Mouse (Mus musculus): ENCODE measurements around the gene Prdm11. TPM values are rescaled to one million over a fixed set of nuclear protein-coding genes. Genes with fewer than 3 reads are reported as not detected.
A peak's percentile ranks its signal among the peaks of the same experiment; 100 is the strongest.

The Prdm11 gene
- polyA plus RNA-seq, 1 experiment from 2014 or later: 2.6 TPM

DNA sequence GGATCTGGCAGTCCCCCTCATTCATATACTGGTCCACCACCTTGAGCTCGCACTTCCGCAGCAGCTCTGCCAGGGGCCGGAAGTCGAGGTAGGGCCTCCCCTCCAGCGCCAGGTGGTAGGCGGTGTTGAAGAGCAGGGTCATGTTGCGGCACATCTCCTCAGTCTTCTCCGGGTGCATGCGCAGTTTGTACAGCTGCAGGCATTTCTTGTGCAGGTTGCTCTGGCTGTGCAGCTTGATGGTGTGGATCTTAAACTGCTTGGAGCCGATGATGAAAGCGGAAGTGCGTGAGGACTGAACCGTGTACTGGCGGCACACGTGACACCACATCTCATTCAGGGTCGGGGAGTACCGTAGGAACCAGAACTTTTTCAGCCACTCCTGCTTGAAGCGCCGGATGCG lies 72.3 kb downstream of the Prdm11 start:
- Histone ChIP-seq H3K27ac (replicated peaks) (no peak overlapping the region), H3K9me3 (no peaks in the 10 kb centered on the region), H3K4me1 (no peaks in the 10 kb centered on the region), H3K27me3 (no peaks in the 10 kb centered on the region), H3K36me3 (peaks cover 29% of the 10 kb centered on the region), H3K4me3 (no peak overlapping the region), H3K9ac (replicated peaks) (no peak overlapping the region), H3K4me2 (replicated peaks) (no peak overlapping the region)
- 97% methylated on average over 20 of the region's 20 CpGs for WGBS
- ATAC-seq (replicated peaks): no peak

DNA sequence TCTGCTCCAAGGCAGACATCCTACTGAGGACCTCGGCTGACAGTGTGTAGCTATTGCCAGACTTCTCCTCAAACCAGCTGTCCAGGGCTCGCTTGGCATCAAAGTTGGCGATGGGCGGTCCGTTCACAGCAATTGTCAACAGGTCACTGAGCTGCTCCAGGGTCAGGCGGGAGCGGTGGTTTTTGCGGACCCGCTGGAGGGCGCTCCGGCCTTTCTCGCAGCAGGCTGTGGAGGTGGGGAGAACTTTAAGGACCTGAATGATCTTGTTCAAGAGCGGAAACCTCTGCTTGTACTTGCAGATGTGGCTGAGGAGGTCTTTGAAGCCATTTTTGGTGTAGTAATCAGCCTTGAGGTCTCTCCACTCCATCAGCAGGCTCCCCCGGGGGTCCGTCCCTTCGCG lies 73.9 kb downstream of the Prdm11 start:
- Histone ChIP-seq H3K27me3 (no peaks in the 10 kb centered on the region), H3K9ac (replicated peaks) (no peak overlapping the region), H3K36me3 (peaks cover 29% of the 10 kb centered on the region), H3K4me2 (replicated peaks) (no peak overlapping the region), H3K4me3 (no peak overlapping the region), H3K27ac (replicated peaks) (no peak overlapping the region), H3K9me3 (no peaks in the 10 kb centered on the region), H3K4me1 (peaks cover 7% of the 10 kb centered on the region; the same call in 1 of the 2 replicates)
- ATAC-seq (replicated peaks): no peak
- WGBS: 91% methylated on average over 17 of the region's 17 CpGs

DNA sequence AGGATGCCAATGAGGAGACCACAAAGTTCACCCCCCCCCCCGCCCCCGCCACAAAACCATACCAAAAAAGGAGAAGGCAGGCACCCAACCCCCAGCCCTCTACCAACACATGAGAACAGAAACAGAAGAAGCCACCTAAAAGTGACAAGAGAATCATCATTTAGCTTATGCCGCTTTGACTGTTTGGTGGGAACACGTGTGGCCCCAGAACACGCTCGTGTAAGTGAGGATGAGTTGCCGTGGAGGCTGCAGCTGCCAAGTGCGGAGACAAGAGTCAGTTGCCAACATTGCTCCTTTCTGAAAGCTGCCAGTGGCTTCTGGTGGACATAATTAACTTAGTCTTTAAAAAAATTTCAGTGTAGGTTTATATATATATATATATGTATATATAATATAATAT lies 74.4 kb downstream of the Prdm11 start:
- H3K36me3 ChIP-seq: peaks cover 29% of the 10 kb centered on the region
- 87% methylated on average over 8 of the region's 8 CpGs for WGBS
- ATAC-seq (replicated peaks): no peak
- H3K4me1 ChIP-seq: peaks cover 8% of the 10 kb centered on the region; the same call in 1 of the 2 replicates
- no peaks in the 10 kb centered on the region for H3K9me3 ChIP-seq
- no peak overlapping the region for H3K4me3 ChIP-seq
- H3K27me3 ChIP-seq: no peaks in the 10 kb centered on the region
- no peak overlapping the region for H3K4me2 ChIP-seq (replicated peaks)
- no peak overlapping the region for H3K9ac ChIP-seq (replicated peaks)
- H3K27ac ChIP-seq (replicated peaks): no peak overlapping the region

DNA sequence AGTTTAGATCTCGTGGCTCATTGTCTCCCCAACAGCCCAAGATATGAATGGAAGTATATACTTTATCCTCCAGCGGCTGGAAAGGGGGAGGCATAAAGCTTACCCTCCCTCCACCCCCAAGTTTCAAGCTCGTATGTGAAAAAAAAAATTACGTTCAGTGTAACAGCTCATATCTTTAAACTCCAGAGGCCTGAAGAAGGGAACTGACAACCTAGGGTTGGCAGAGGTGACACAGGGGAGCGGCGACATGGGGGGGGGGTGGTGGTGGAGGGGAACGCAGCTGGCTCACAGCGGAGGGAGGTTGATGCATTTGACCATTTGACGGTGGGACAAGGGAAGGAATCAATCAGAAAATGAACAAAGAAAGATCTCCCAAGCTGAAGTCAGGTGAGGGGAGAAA lies 74.9 kb downstream of the Prdm11 start:
- ATAC-seq (replicated peaks): no peak
- Histone ChIP-seq H3K4me2 (replicated peaks) (no peak overlapping the region), H3K4me3 (no peak overlapping the region), H3K9me3 (no peaks in the 10 kb centered on the region), H3K9ac (replicated peaks) (no peak overlapping the region), H3K27me3 (no peaks in the 10 kb centered on the region), H3K27ac (replicated peaks) (no peak overlapping the region), H3K4me1 (peaks cover 8% of the 10 kb centered on the region; the same call in 1 of the 2 replicates), H3K36me3 (peaks cover 29% of the 10 kb centered on the region)
- WGBS: 85% methylated on average over 9 of the region's 9 CpGs

DNA sequence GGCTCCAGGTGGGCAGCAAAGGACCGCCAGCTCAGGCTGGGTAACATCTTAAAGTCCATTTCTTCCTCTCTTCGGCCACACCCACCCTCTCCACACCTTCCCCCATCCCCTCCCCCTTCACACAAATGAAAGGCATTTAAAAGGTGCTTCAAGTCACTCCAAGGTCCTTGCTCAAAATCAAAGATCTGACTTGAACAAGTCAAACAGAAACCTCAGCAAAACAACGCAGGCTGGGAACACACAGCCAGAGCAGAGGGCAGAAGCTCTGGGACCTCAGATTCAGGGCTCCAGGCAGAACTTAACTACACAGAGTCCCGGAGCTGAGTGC lies 78.2 kb downstream of the Prdm11 start:
- no peak overlapping the region for H3K9ac ChIP-seq (replicated peaks)

DNA sequence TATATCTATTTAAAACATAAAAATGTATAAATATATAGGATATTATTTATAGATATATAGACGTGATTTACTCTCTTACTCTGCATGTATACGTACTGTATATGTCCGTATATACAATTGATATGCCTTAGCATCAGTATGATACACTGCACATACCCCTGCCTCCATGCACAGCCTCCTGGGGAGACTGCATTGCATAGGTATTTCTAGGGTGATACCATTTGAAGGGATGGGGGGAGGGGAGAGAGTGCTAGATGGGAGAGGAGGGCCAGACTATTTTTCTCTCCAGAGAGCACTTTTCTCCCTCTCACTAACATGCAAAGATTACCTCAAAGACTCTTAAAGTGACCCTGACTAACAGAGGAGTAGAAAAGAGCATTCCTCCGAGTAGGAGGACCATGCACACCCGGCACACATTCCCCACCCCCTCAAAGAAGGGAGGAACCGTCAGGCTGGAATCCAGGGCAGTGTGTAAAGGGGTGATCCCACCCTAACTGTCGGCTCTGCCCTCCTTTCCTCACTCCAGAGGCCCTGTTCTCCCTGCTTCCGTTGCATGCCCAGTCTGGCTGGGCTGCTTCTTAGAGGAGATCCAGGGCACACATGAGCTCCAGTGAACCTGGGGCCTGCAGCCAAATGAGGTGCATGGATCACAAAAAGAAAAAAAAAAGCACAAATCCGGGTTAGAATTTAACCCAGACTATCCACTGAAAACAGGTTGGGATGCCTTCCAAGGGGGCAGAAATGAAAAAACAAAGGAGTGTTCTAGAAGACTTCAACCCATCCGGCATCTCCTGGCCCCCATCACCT lies 78.7 kb downstream of the Prdm11 start:
- H3K9ac ChIP-seq (replicated peaks): no peak overlapping the region
- no peak overlapping the region; the same call in 1 of the 2 replicates for H3K27ac ChIP-seq (replicated peaks)
- no peak overlapping the region for H3K4me2 ChIP-seq (replicated peaks)
- WGBS: 25% methylated on average over 10 of the region's 10 CpGs
- H3K4me1 ChIP-seq: peaks cover 8% of the 10 kb centered on the region; the same call in 1 of the 2 replicates
- H3K27me3 ChIP-seq: no peaks in the 10 kb centered on the region
- no peak overlapping the region for H3K4me3 ChIP-seq
- peaks cover 5% of the 10 kb centered on the region; the same call in 1 of the 2 replicates for H3K36me3 ChIP-seq
- ATAC-seq (replicated peaks): peak; percentile 61; the same call in 1 of the 2 replicates
- no peaks in the 10 kb centered on the region for H3K9me3 ChIP-seq

More for the DNA sequence above, 78.2 kb downstream of the Prdm11 start:
- ATAC-seq (replicated peaks): no peak
- no peak overlapping the region for H3K4me3 ChIP-seq
- H3K27ac ChIP-seq (replicated peaks): no peak overlapping the region
- 55% methylated on average over 4 of the region's 4 CpGs for WGBS
- no peaks in the 10 kb centered on the region for H3K27me3 ChIP-seq
- no peak overlapping the region for H3K4me2 ChIP-seq (replicated peaks)
- H3K9me3 ChIP-seq: no peaks in the 10 kb centered on the region
- H3K36me3 ChIP-seq: peaks cover 10% of the 10 kb centered on the region; the same call in 1 of the 2 replicates
- H3K4me1 ChIP-seq: peaks cover 8% of the 10 kb centered on the region; the same call in 1 of the 2 replicates

DNA sequence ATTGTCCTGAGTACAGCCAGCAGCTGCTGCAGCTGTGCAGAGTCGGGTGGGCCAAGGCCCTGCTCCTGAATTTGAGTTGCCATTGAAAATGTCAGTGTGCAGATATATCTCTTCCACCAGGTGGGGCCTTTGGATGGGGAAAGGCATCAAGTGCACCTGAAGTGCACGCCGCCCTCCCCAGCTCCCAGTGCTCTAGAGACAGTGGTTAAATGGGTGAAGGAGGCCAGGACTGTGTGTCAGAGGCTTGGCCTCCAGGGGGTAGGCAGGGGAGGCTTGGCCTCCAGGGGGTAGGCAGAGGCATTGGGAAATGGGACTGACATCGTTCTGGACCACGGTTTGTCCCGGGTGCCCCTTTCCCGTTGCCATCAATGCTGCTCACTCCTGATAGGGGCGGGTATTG lies 79.7 kb downstream of the Prdm11 start:
- Histone ChIP-seq H3K4me1 (peaks cover 8% of the 10 kb centered on the region; the same call in 1 of the 2 replicates), H3K9me3 (no peaks in the 10 kb centered on the region), H3K27ac (replicated peaks) (no peak overlapping the region), H3K9ac (replicated peaks) (no peak overlapping the region), H3K4me3 (no peak overlapping the region), H3K4me2 (replicated peaks) (no peak overlapping the region), H3K36me3 (no peaks in the 10 kb centered on the region), H3K27me3 (no peaks in the 10 kb centered on the region)
- WGBS: 54% methylated on average over 8 of the region's 8 CpGs
- no peak for ATAC-seq (replicated peaks)

DNA sequence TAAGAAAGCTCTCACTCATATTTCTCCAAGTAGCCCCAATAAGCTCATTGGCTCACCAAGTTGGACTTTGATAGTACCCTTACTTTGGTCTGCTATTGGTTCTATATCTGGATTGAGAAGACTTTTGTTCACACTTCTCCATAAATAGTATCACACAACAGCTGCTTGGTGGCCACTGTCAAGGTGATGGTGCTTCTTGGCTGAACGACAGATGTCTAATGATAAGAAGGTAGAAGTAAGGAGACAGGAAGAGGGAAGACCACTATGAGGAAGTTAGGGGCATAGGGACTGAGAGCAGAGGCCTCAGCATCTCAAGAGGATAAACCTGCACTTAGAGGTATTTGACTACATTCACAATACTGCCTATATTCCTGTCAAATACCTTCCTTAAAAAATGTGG lies 81.6 kb downstream of the Prdm11 start:
- ATAC-seq (replicated peaks): no peak
- Histone ChIP-seq H3K36me3 (no peaks in the 10 kb centered on the region), H3K4me2 (replicated peaks) (no peak overlapping the region), H3K27me3 (no peaks in the 10 kb centered on the region), H3K27ac (replicated peaks) (no peak overlapping the region), H3K4me1 (peaks cover 8% of the 10 kb centered on the region; the same call in 1 of the 2 replicates), H3K9me3 (no peaks in the 10 kb centered on the region), H3K9ac (replicated peaks) (no peak overlapping the region), H3K4me3 (no peak overlapping the region)
- WGBS: 97% methylated on average over 1 of the region's 1 CpGs

DNA sequence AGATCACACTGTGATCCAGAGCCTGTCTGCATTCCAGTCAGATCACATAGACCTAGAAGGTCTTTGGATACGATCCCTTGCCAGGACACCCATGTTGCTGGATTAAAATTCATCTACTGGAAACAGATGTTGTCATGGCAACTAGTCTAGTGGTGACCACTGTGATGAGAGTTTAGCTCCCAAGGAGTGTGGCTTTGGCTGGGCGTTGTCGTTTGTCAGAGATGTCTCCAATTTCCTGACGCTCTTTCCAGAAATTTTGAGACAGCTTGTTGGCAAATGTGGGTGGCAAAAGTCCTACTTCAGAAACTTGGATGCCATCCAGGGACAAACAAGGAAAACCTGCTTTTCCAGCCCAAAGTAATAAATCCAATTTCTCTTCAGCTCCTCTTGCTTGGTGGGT lies 87.3 kb downstream of the Prdm11 start:
- Histone ChIP-seq H3K36me3 (no peaks in the 10 kb centered on the region), H3K4me3 (no peak overlapping the region), H3K9ac (replicated peaks) (no peak overlapping the region), H3K9me3 (no peaks in the 10 kb centered on the region), H3K27ac (replicated peaks) (no peak overlapping the region), H3K4me2 (replicated peaks) (no peak overlapping the region), H3K4me1 (no peaks in the 10 kb centered on the region), H3K27me3 (no peaks in the 10 kb centered on the region)
- 48% methylated on average over 4 of the region's 4 CpGs for WGBS
- no peak for ATAC-seq (replicated peaks)

DNA sequence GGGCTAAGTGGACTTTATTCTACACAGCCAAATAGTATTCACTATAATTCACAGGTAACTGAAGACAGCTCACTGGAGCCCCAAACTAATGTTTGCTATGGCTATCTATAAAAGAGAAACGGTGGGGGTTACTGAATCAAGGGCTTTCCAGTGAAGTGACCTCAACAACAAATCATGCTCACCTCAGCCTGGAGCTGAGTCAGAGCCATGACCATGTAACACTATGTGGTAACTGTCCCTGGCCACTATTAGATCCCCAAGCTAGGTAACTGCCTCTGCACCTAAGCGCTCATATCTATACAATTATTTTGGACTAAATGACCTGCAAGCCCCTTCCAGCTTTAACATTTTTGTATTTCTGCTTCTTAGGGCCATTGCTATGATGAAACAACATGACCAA lies 89.0 kb downstream of the Prdm11 start:
- Histone ChIP-seq H3K4me1 (no peaks in the 10 kb centered on the region), H3K27me3 (no peaks in the 10 kb centered on the region), H3K9ac (replicated peaks) (no peak overlapping the region), H3K27ac (replicated peaks) (no peak overlapping the region), H3K9me3 (no peaks in the 10 kb centered on the region), H3K4me2 (replicated peaks) (no peak overlapping the region), H3K4me3 (no peak overlapping the region), H3K36me3 (no peaks in the 10 kb centered on the region)
- ATAC-seq (replicated peaks): no peak
- WGBS: 90% methylated on average over 2 of the region's 2 CpGs

DNA sequence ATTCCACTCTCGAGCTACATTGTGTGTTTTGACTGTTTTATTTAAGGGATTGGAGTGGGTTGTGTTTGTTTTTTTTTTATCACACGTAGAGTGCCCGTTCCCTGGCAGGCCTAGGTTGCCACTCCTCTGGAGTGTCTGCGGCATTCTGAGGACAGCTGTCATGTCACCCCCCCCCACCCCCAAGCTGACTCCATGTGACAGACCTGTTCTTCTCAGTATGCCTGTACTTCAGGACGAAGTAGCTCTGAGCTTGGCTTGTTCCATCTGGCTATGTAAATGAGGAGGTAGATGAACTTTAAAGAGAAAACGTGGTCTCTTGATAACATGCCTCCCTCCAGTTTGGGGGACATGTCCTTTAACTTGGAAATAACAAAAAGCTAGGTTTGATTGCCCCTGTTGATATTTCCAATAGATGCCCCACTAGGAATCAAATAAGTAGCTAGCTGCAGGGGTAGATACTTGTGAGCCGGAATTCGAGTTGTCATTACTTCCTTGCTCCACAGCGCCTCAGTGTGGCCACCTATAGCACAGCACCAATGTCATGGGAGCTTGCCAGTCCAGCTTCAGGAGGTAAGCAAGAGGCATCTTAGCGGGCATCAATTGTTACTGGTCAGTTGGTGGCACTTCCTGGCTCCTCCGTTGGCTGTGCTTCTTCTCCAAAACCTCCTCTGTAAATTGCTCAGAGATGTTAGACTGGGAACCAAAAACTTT lies 91.4 kb downstream of the Prdm11 start:
- no peaks in the 10 kb centered on the region for H3K36me3 ChIP-seq
- no peaks in the 10 kb centered on the region for H3K27me3 ChIP-seq
- no peak overlapping the region for H3K27ac ChIP-seq (replicated peaks)
- ATAC-seq (replicated peaks): no peak
- WGBS: 28% methylated on average over 11 of the region's 11 CpGs
- H3K9me3 ChIP-seq: no peaks in the 10 kb centered on the region
- no peak overlapping the region for H3K4me3 ChIP-seq
- H3K9ac ChIP-seq (replicated peaks): no peak overlapping the region
- H3K4me2 ChIP-seq (replicated peaks): no peak overlapping the region
- no peaks in the 10 kb centered on the region for H3K4me1 ChIP-seq

DNA sequence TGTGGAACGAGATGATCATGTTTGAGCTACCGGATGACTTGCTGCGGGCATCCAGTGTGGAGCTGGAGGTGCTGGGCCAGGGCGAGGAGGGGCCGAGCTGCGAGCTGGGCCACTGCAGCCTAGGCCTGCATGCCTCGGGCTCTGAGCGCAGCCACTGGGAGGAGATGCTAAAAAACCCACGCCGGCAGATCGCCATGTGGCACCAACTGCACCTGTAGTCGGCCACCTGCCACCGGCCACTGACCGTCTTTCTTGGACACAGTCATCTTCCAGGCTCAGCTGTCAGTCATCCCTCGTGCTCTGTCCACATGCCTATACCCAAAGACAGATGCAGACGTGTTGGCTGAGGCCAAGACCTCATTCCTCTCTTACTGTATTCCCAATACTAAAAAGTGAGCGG lies 92.5 kb downstream of the Prdm11 start:
- Histone ChIP-seq H3K27ac (replicated peaks) (no peak overlapping the region), H3K4me3 (no peak overlapping the region), H3K27me3 (no peaks in the 10 kb centered on the region), H3K36me3 (no peaks in the 10 kb centered on the region), H3K9ac (replicated peaks) (no peak overlapping the region), H3K9me3 (no peaks in the 10 kb centered on the region), H3K4me1 (0 out of 2 replicates have a peak, but pooled peaks cover 1% of the 10 kb centered on the region), H3K4me2 (replicated peaks) (no peak overlapping the region)
- ATAC-seq (replicated peaks): no peak
- 91% methylated on average over 17 of the region's 17 CpGs for WGBS
